Mouse (Mus musculus) erythroblast, adult 5-6 weeks (primary cell): ENCODE measurements at regions not wholly inside any gene's neighbourhood (a gene's known extent, or its start where the extent isn't known, plus 50 kb on each side); places are given as distances from the start of the nearest gene placed in this dataset.

Source experiments
- ATAC-seq: replicated peaks from 2 replicates; pipeline ENCODE4 v1.8.0; 2016; ENCODE audit warnings: moderate number of reproducible peaks, mild to moderate bottlenecking, moderate TSS enrichment, inconsistent platforms; ENCODE audit not compliant: poor library complexity, low FRiP score, severe bottlenecking

DNA sequence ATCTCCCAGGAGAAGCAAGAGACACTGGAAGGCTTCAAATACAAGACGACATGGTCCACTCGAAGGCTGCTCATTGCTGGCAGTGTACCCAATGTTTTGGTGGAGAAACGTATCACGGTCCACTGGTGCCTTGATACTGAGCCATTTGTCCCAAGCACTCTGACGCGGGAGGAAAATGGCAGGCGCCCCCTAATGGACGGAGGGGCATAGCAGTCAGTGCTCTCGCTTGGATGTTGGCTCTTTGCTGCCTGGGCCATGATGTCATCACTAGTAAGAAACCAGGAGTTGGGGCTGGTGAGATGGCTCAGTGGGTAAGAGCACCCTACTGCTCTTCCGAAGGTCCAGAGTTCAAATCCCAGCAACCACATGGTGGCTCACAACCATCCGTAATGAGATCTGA, 83.5 kb upstream of the Zfp618 start:
- no peak for ATAC-seq

DNA sequence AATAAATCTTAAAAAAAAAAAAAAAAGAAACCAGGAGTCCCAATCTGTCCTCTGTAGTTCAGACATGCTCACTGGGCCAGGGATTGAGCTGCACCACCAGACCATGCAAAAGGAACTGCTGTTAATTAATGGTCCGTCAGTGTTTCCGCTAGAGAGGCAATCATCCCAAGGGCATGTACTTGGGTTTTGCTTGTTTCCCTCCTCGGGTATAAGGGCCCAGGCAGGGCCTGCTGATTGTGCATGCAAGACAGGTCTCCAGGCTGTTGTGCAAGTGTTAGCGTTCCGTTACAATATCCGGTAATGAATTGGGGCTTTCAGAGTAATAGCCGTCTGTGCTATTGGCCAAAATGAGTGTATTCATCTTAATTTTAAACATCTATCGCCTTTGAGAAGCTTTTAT, 83.1 kb upstream of the Zfp618 start:
- ATAC-seq: no peak

GRCm38 (mm10) chr4:62888736-62889135, 76.6 kb upstream of the Zfp618 start:
- no peak for ATAC-seq

DNA sequence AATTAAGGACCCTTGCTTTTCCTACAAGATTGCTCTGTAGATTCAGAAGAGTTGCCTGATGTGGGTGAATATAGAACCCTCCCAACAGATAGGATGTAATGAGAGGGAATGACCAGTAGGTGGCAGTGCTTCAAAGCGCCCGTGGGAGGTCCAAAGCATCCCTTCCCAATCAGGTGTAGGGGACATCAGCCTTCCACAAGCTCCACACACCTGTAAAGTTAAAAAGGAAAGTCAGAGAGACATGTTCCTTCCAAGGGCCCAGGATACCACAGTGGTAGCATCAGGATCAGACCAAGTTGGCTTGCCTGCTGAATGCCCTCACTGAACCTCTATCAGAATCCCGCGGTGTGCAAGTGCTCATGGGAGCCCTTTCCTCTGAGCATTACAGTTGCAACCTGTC, 75.7 kb upstream of the Zfp618 start:
- no peak for ATAC-seq

DNA sequence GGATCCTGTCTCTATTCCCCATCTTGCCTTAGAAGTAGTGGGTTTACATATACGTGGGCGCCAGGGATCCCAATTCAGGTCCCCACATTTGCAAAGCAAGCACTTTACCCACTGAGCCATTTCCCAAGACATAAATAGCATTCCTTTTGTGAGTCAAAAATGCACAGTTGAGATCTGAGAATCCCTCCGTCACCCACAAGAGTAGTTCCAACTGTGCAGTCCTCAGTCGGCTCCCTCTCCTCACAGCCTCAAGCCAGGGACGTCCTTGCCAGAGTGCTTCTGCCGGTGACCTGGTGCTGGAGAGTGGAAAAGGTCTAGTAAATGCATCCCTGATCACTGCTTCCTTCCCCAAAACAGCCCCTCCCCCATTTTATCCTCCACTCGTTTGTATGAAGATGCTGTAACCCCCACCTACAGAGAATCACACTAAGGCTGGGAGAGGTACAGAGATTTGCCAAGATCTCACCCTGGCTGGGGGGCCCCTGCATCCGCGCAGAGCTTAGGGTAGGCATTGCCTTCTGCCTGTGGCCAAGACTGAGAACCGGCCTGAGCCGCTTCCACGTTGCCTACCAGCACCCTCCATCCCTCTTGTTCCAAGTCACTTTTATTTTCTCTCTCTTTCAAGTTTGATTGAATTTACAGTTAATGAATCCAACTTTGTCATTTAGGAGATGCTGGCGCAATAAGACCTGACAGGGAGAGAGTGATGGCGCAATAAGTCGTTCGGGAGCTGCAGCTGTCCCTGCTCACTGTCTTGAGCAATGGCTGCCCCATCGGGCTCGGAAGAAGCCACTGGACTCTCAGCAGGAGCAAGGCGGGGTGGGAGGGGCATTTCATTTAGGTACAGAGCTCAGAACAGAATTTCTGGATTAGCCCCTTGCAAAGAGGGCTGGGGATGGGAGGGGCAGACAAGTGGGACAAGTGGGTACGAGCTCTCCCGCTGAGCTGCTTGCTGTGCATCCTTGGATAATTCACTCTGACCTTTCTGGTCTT, 74.5 kb upstream of the Zfp618 start:
- no peak for ATAC-seq

DNA sequence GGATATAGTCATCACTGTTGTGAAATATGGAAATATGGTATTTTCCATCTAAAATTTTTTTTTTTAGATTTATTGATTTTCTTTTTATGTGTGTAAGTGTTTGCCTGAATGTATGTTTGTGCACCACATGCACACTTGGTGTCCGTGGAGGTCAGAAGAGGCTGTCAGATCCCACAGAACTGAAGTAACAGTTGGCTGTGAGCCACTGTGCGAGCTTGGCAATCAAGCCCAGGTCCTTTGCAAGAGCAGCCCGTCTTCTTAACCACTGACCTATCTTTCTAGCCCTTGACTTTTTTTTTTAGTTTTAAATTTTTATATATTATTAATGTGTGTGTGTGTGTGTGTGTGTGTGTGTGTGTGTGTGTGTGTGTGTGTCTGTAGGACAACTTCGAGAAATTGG, 52.5 kb upstream of the Zfp618 start:
- no peak for ATAC-seq
